Mouse (Mus musculus) C2C12 (cell line): ENCODE measurements around the gene Ccser1. TPM values are rescaled to one million over a fixed set of nuclear protein-coding genes. Genes with fewer than 3 reads are reported as not detected.

Experiments used
- H3K27me3 ChIP-seq: one replicate; pipeline ENCODE4 v1.6.1; 2011; ENCODE audit not compliant: control insufficient read depth, insufficient read depth, insufficient read length
- H3K36me3 ChIP-seq: one replicate; pipeline ENCODE4 v1.6.1; 2011; ENCODE audit not compliant: control insufficient read depth, insufficient read depth
- H3K4me3 ChIP-seq: one replicate; pipeline ENCODE4 v1.5.1; 2011; ENCODE audit warnings: mild to moderate bottlenecking, control low read depth; ENCODE audit not compliant: poor library complexity, insufficient read depth, severe bottlenecking
- H3K79me2 ChIP-seq: one replicate; pipeline ENCODE4 v1.6.1; 2011; ENCODE audit not compliant: control insufficient read depth, insufficient read depth
- H3K79me3 ChIP-seq: one replicate; pipeline ENCODE4 v1.6.1; 2011; ENCODE audit warnings: low read depth, control low read depth
- H3ac ChIP-seq: one replicate; pipeline ENCODE3; 2011; ENCODE audit warnings: low read depth; ENCODE audit not compliant: control insufficient read depth, insufficient read length
- CEBPB ChIP-seq: IDR thresholded peaks from one replicate; pipeline ENCODE4 v1.6.1; 2011; ENCODE audit warnings: low read depth, mild to moderate bottlenecking, control low read depth, moderate library complexity
- CTCF ChIP-seq: IDR thresholded peaks from one replicate; pipeline ENCODE4 v1.5.1; 2011; ENCODE audit not compliant: control insufficient read depth, insufficient read depth, insufficient read length
- FOSL1 ChIP-seq: IDR thresholded peaks from one replicate; pipeline ENCODE4 v1.8.0; 2011; ENCODE audit warnings: mild to moderate bottlenecking, low read length; ENCODE audit not compliant: poor library complexity, insufficient read depth, severe bottlenecking
- MAX ChIP-seq: IDR thresholded peaks from one replicate; pipeline ENCODE4 v1.6.1; 2011; ENCODE audit warnings: mild to moderate bottlenecking, control low read depth
- MYOD1 ChIP-seq: IDR thresholded peaks from one replicate; pipeline ENCODE4 v1.6.1; 2011; ENCODE audit warnings: low read depth; ENCODE audit not compliant: control insufficient read depth, insufficient read length
- MYOG ChIP-seq: IDR thresholded peaks from one replicate; pipeline ENCODE4 v1.6.1; 2011; ENCODE audit not compliant: control insufficient read depth, insufficient read length; ENCODE audit errors: extremely low read depth
- USF1 ChIP-seq: IDR thresholded peaks from one replicate; pipeline ENCODE4 v1.6.1; 2011; ENCODE audit warnings: low read depth, mild to moderate bottlenecking, control low read depth, moderate library complexity
- polyA plus RNA-seq: library from polyadenylated mRNA; unstranded; fragments of >200 nt; fragmentation: generic; extraction: Trizol; gene quantifications from one replicate; pipeline ENCODE4 v1.2.1, GENCODE M21; 2012; ENCODE audit warnings: missing spikeins

The Ccser1 gene
- polyA plus RNA-seq, 1 experiment: 0.68 TPM

- Histone ChIP-seq H3ac (no peak overlapping the region), H3K79me3 (no peaks in the 10 kb centered on the region), H3K36me3 (no peaks in the 10 kb centered on the region), H3K27me3 (no peaks in the 10 kb centered on the region), H3K4me3 (no peak overlapping the region), H3K79me2 (no peaks in the 10 kb centered on the region)
- no peak for TF ChIP-seq USF1
Measured at GRCm38 (mm10) chr6:61261381-61261780, 81.3 kb downstream of the Ccser1 start.

- Histone ChIP-seq H3K79me2 (no peaks in the 10 kb centered on the region), H3K79me3 (no peaks in the 10 kb centered on the region), H3K36me3 (no peaks in the 10 kb centered on the region), H3ac (no peak overlapping the region), H3K27me3 (no peaks in the 10 kb centered on the region), H3K4me3 (no peak overlapping the region)
- TF ChIP-seq CTCF (no peak), FOSL1 (no peak), MYOG (no peak), CEBPB (no peak), MYOD1 (no peak), USF1 (no peak), MAX (no peak)
Measured at GRCm38 (mm10) chr6:61262448-61262847, 82.3 kb downstream of the Ccser1 start.

- Histone ChIP-seq H3K79me3 (no peaks in the 10 kb centered on the region), H3K79me2 (no peaks in the 10 kb centered on the region), H3K36me3 (no peaks in the 10 kb centered on the region), H3K4me3 (no peak overlapping the region), H3K27me3 (no peaks in the 10 kb centered on the region), H3ac (no peak overlapping the region)
- TF ChIP-seq MYOG (no peak), FOSL1 (no peak), MAX (no peak), CEBPB (no peak), CTCF (no peak), USF1 (no peak), MYOD1 (no peak)
Measured at GRCm38 (mm10) chr6:61263291-61263690, 83.2 kb downstream of the Ccser1 start.

- no peaks in the 10 kb centered on the region for H3K27me3 ChIP-seq
- no peaks in the 10 kb centered on the region for H3K79me2 ChIP-seq
- no peak for TF ChIP-seq CTCF
- no peak for TF ChIP-seq CEBPB
- no peak for TF ChIP-seq MYOG
- no peak for TF ChIP-seq MAX
- TF ChIP-seq FOSL1: no peak
- no peaks in the 10 kb centered on the region for H3K36me3 ChIP-seq
- H3ac ChIP-seq: no peak overlapping the region
- H3K4me3 ChIP-seq: no peak overlapping the region
- no peaks in the 10 kb centered on the region for H3K79me3 ChIP-seq
Measured at GRCm38 (mm10) chr6:61271033-61271432, 90.9 kb downstream of the Ccser1 start.

GRCm38 (mm10) chr6:61273430-61273829 is 93.3 kb downstream of the Ccser1 start:
- Histone ChIP-seq H3ac (no peak overlapping the region), H3K79me3 (no peaks in the 10 kb centered on the region), H3K4me3 (no peak overlapping the region), H3K79me2 (no peaks in the 10 kb centered on the region), H3K36me3 (no peaks in the 10 kb centered on the region), H3K27me3 (no peaks in the 10 kb centered on the region)
- TF ChIP-seq MAX: no peak
- TF ChIP-seq FOSL1: no peak
- no peak for TF ChIP-seq CTCF
- TF ChIP-seq MYOG: no peak

- Histone ChIP-seq H3K79me3 (no peaks in the 10 kb centered on the region), H3K4me3 (no peak overlapping the region), H3ac (no peak overlapping the region), H3K27me3 (no peaks in the 10 kb centered on the region), H3K36me3 (no peaks in the 10 kb centered on the region), H3K79me2 (no peaks in the 10 kb centered on the region)
- TF ChIP-seq FOSL1 (no peak), USF1 (no peak), CTCF (no peak), CEBPB (no peak), MYOG (no peak), MYOD1 (no peak), MAX (no peak)
Measured at GRCm38 (mm10) chr6:61279506-61279905, 99.4 kb downstream of the Ccser1 start.
